Mouse (Mus musculus) liver, adult 2 months (tissue): Measurements from ENCODE around the gene Ccdc149. TPM values are rescaled to one million over a fixed set of nuclear protein-coding genes. Genes with fewer than 3 reads are reported as not detected.

Source experiments
- DNase-seq: peaks from one replicate; pipeline ENCODE4 v3.0.0-alpha.2; 2011; ENCODE audit warnings: low read depth, low spot score; ENCODE audit errors: extremely low read depth
- H3K27ac ChIP-seq: fragments of 200-500 bp; replicated peaks from 2 replicates; pipeline ENCODE4 v1.5.1; 2012; ENCODE audit warnings: low read depth, mild to moderate bottlenecking, control low read depth, inconsistent platforms, low read length; ENCODE audit not compliant: insufficient read depth
- H3K27me3 ChIP-seq: fragments of 200-500 bp; 2 replicates; pipeline ENCODE4 v1.6.1; 2012; ENCODE audit warnings: mild to moderate bottlenecking, moderate library complexity, low read length, inconsistent platforms; ENCODE audit not compliant: control insufficient read depth, insufficient read depth
- H3K36me3 ChIP-seq: fragments of 200-500 bp; 2 replicates; pipeline ENCODE4 v1.6.1; 2012; ENCODE audit warnings: low read length, inconsistent platforms; ENCODE audit not compliant: control insufficient read depth, insufficient read depth
- H3K4me1 ChIP-seq: fragments of 200-500 bp; 2 replicates; pipeline ENCODE4 v1.6.1; 2011; ENCODE audit warnings: low read length; ENCODE audit not compliant: control insufficient read depth, insufficient read depth
- H3K4me3 ChIP-seq: fragments of 200-500 bp; 2 replicates; pipeline ENCODE4 v1.5.1; 2011; ENCODE audit warnings: low read depth, mild to moderate bottlenecking, control low read depth, low read length, moderate library complexity; ENCODE audit not compliant: insufficient read depth
- H3K79me2 ChIP-seq: fragments of 200-500 bp; 2 replicates; pipeline ENCODE4 v1.6.1; 2012; ENCODE audit warnings: inconsistent platforms, mild to moderate bottlenecking, low read length, moderate library complexity; ENCODE audit not compliant: control insufficient read depth, insufficient read depth
- H3K9ac ChIP-seq: fragments of 200-500 bp; 2 replicates; pipeline ENCODE4 v1.6.1; 2012; ENCODE audit warnings: low read depth, mild to moderate bottlenecking, control low read depth, inconsistent platforms, low read length
- CTCF ChIP-seq: fragments of 200-500 bp; IDR thresholded peaks from 2 replicates; pipeline ENCODE4 v1.5.1; 2011; ENCODE audit warnings: low read depth, low read length, control low read depth
- POLR2A ChIP-seq: fragments of 200-500 bp; IDR thresholded peaks from 2 replicates; pipeline ENCODE4 v1.6.1; 2011; ENCODE audit warnings: low read length, control low read depth; ENCODE audit not compliant: insufficient read depth; ENCODE audit errors: extremely low read depth
- WGBS: fragments of 180-500 bp; shearing (Covaris S2); methylation state at CpG from one replicate; pipeline ENCODE4 v1.1.7; 2018; 5-methylcytosine and 5-hydroxymethylcytosine counted together
- polyA plus RNA-seq: library from polyadenylated mRNA; depleted of rRNA; stranded (reverse); fragments of >200 nt; gene quantifications from 2 replicates; pipeline ENCODE4 v1.2.3, GENCODE M21; 2012
- total RNA-seq: library from RNA; depleted of rRNA; stranded (reverse); fragments of >200 nt; gene quantifications from 2 replicates; pipeline ENCODE4 v1.2.3, GENCODE M21; 2014

Ccdc149 gene
- total and polyA plus RNA-seq, 2 experiments = 0.43 to 0.83 TPM

DNA sequence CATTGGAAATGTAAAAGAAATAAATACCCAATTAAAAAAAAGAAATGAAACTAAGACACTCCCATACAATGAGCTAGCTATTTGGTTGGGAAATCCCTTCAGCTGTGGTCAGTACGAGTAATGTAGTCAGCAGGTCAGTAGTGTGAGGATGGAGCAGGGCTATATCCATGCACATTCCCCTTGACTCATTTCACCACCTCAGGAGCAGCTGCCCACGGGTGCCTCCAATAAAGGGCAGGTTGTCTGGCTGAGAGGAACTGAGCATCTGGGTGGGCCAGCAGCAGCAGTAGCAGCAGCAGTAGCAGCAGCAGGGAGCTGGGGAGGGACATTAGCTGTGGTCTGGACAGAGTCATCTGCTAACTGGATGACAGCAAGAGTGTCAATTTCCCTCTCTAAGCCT is 85.3 kb downstream of the Ccdc149 start:
- no peak overlapping the region for H3K27ac ChIP-seq
- H3K27me3 ChIP-seq = no peaks in the 10 kb centered on the region
- H3K79me2 ChIP-seq = no peaks in the 10 kb centered on the region
- no peaks in the 10 kb centered on the region for H3K4me1 ChIP-seq
- no peak for DNase-seq
- H3K4me3 ChIP-seq = no peak overlapping the region
- WGBS = 88% methylated on average over 2 of the region's 2 CpGs
- H3K36me3 ChIP-seq = peaks cover 6% of the 10 kb centered on the region
- no peak overlapping the region for H3K9ac ChIP-seq
- TF ChIP-seq POLR2A = no peak
- TF ChIP-seq CTCF = no peak

- Histone ChIP-seq H3K79me2 (no peaks in the 10 kb centered on the region), H3K9ac (no peak overlapping the region), H3K27ac (no peak overlapping the region), H3K4me1 (no peaks in the 10 kb centered on the region), H3K4me3 (no peak overlapping the region), H3K36me3 (no peaks in the 10 kb centered on the region), H3K27me3 (no peaks in the 10 kb centered on the region)
- peak; percentile 6 for DNase-seq
- WGBS = 94% methylated on average over 5 of the region's 5 CpGs
- no peak for TF ChIP-seq POLR2A
- no peak for TF ChIP-seq CTCF
Observed at GRCm38 (mm10) chr5:52383748-52384147, 87.6 kb downstream of the Ccdc149 start.

DNA sequence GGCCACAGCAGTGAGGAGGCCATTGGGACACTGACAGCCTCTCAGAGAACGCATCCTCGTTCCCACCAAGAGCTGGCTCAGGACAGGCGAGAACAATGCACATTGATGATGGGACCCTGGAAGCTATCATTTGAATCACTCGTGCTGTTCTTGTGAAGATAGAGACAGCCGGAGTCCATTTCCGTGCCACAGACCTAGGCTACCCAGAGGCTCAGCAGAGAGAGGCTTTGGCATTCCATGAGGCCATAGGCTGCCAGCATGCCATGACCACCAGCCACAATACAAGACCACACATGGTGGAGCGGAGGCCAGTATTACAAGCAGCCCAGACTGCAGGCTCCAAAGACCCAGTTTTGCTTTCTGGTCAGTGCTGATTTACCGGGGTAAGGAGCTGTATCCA is 88.5 kb downstream of the Ccdc149 start:
- Histone ChIP-seq H3K27ac (no peak overlapping the region), H3K79me2 (no peaks in the 10 kb centered on the region), H3K4me1 (no peaks in the 10 kb centered on the region), H3K27me3 (no peaks in the 10 kb centered on the region), H3K36me3 (no peaks in the 10 kb centered on the region), H3K4me3 (no peak overlapping the region), H3K9ac (no peak overlapping the region)
- DNase-seq = no peak
- TF ChIP-seq POLR2A (no peak), CTCF (no peak)
- 90% methylated on average over 8 of the region's 8 CpGs for WGBS

DNA sequence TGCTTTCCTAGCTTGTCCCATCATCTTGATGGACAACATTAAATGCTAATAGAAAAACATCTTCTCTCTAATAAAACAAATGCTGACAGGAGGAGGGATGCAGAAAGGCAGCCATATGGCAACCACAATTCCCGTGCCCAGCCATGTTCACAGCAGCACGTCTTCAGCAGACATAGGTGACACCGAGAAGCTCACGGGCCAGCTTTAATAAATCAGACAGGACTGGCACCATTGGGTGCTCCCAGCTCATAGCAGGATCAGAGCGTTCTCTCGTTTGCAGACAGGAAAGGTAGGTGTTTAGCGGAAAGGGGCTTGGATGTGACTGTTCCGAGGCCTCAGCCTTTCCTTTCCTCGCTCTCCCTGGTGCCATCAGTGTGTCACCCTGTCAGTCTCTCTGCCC is 95.5 kb downstream of the Ccdc149 start:
- Histone ChIP-seq H3K79me2 (no peaks in the 10 kb centered on the region), H3K4me3 (no peak overlapping the region), H3K9ac (no peak overlapping the region), H3K27me3 (no peaks in the 10 kb centered on the region), H3K36me3 (no peaks in the 10 kb centered on the region; the same call in 1 of the 2 replicates), H3K27ac (no peak overlapping the region), H3K4me1 (no peaks in the 10 kb centered on the region)
- no peak for DNase-seq
- WGBS = 96% methylated on average over 9 of the region's 9 CpGs
- TF ChIP-seq CTCF (no peak), POLR2A (no peak)

DNA sequence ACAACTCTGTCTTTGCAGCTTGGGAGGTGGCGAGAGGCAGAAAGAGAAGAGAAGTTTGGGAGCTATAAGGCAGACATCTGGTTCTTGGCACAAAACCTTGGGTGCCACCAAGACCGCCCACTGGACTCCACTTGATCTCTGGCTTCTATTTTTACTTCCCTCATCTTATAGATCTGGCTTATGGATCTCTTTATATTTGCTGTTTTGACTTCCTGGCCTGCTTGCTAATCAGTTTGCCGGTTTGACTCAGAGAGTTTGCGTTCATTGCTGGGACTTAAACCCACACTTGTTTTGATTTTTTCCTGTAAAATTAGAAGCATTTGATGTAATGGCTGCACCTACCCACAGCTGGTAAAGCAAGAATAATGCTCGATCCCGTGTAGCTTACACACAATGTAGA is 100.4 kb downstream of the Ccdc149 start:
- no peak for DNase-seq
- no peaks in the 10 kb centered on the region; the same call in 1 of the 2 replicates for H3K36me3 ChIP-seq
- WGBS = 86% methylated on average over 6 of the region's 6 CpGs

DNA sequence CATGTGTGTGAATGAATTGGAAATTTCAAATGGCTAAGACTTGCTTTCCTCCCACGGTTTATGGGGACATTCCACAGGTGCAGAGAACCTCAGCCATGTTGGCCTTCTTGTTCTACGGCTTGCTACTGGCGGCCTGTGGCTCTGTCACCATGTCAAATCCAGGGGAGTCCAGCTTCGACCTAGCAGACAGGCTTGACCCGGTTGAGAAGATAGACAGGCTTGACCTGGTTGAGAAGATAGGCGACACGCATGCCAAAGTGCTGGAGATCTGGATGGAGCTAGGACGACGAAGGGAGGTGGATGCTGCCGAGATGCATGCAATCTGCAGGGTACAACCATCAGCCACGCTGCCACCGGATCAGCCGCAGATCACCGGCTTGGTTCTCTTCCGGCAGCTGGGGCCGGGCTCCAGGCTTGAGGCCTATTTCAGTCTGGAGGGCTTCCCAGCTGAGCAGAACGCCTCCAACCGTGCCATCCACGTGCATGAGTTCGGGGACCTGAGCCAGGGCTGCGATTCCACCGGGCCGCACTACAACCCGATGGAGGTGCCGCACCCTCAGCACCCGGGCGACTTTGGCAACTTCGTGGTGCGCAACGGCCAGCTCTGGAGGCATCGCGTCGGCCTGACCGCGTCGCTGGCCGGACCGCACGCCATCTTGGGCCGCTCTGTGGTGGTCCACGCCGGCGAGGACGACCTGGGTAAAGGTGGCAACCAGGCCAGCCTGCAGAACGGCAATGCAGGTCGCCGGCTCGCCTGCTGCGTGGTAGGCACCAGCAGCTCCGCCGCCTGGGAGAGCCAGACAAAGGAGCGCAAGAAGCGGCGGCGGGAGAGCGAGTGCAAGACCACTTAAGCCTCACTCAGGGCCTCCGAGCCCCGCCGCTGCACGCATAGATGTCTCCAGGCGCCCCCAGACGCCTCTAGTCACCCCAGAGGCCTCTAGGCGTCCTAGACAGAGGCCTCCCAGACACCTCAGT is 103.2 kb downstream of the Ccdc149 start:
- H3K4me3 ChIP-seq = no peak overlapping the region
- no peak for DNase-seq
- H3K9ac ChIP-seq = no peak overlapping the region
- TF ChIP-seq CTCF = no peak
- TF ChIP-seq POLR2A = no peak
- no peaks in the 10 kb centered on the region for H3K36me3 ChIP-seq
- H3K4me1 ChIP-seq = no peaks in the 10 kb centered on the region
- H3K27me3 ChIP-seq = 0 out of 2 replicates have a peak, but pooled peaks cover 4% of the 10 kb centered on the region
- H3K79me2 ChIP-seq = no peaks in the 10 kb centered on the region
- 44% methylated on average over 63 of the region's 63 CpGs for WGBS
- H3K27ac ChIP-seq = no peak overlapping the region

More for the DNA sequence above, 100.4 kb downstream of the Ccdc149 start:
- H3K9ac ChIP-seq = no peak overlapping the region
- H3K79me2 ChIP-seq = no peaks in the 10 kb centered on the region
- H3K4me1 ChIP-seq = no peaks in the 10 kb centered on the region
- H3K27me3 ChIP-seq = 0 out of 2 replicates have a peak, but pooled peaks cover 4% of the 10 kb centered on the region
- no peak for TF ChIP-seq POLR2A
- H3K4me3 ChIP-seq = no peak overlapping the region
- H3K27ac ChIP-seq = no peak overlapping the region
